Mouse (Mus musculus) G1E (cell line): ENCODE results near the gene Cdh18. TPM values are rescaled to one million over a fixed set of nuclear protein-coding genes. Genes with fewer than 3 reads are reported as not detected.

Experiments used
- ATAC-seq: 2 replicates; pipeline ENCODE4 v1.8.0; 2016; ENCODE audit warnings: mild to moderate bottlenecking; ENCODE audit not compliant: insufficient number of reproducible peaks, poor library complexity, low FRiP score, severe bottlenecking; ENCODE audit errors: extremely low read depth
- DNase-seq: peaks from one replicate; pipeline ENCODE4 v3.0.0; 2012; ENCODE audit warnings: low spot score
- H3K27me3 ChIP-seq: 2 replicates; pipeline ENCODE4 v1.6.1; 2012; ENCODE audit warnings: mild to moderate bottlenecking, low read length, inconsistent platforms; ENCODE audit not compliant: insufficient read depth
- H3K36me3 ChIP-seq: replicated peaks from 2 replicates; pipeline ENCODE3; 2012; ENCODE audit warnings: mild to moderate bottlenecking, inconsistent platforms
- H3K4me1 ChIP-seq: 2 replicates; pipeline ENCODE4 v1.6.1; 2012; ENCODE audit warnings: low read depth, low read length, inconsistent platforms, mixed read lengths; ENCODE audit not compliant: insufficient read depth
- H3K4me3 ChIP-seq: 2 replicates; pipeline ENCODE4 v1.5.1; 2012; ENCODE audit warnings: low read depth, mild to moderate bottlenecking, inconsistent platforms, low read length, moderate library complexity, mixed read lengths
- H3K9me3 ChIP-seq: replicated peaks from 2 replicates; pipeline ENCODE4 v1.6.1; 2012; ENCODE audit warnings: inconsistent platforms
- CTCF ChIP-seq: IDR thresholded peaks from 2 replicates; pipeline ENCODE4 v1.5.1; 2012; ENCODE audit warnings: low read depth, low read length, inconsistent platforms, mixed read lengths
- GATA1 ChIP-seq: IDR thresholded peaks from 2 replicates; pipeline ENCODE4 v1.6.1; 2012; ENCODE audit warnings: borderline replicate concordance, low read length, inconsistent platforms, mixed read lengths
- GATA2 ChIP-seq: IDR thresholded peaks from 2 replicates; pipeline ENCODE4 v1.6.1; 2012; ENCODE audit warnings: low read depth, low read length, inconsistent platforms, borderline replicate concordance
- POLR2AphosphoS5 ChIP-seq: IDR thresholded peaks from 2 replicates; pipeline ENCODE4 v1.6.1; 2012; ENCODE audit warnings: low read depth, low read length, inconsistent platforms; ENCODE audit not compliant: insufficient replicate concordance
- TAL1 ChIP-seq: conservative IDR thresholded peaks from 2 replicates; pipeline ENCODE4 v1.6.1; 2012; ENCODE audit warnings: low read depth, low read length, inconsistent platforms, mixed read lengths
- polyA plus RNA-seq: library from polyadenylated mRNA; stranded (reverse); fragments of >175 nt; gene quantifications from 2 replicates; pipeline ENCODE4 v1.2.3, GENCODE M21; 2012
- total RNA-seq, 2 experiments: library from RNA; stranded (forward) in 1 of 2; stranded (reverse) in 1 of 2; fragments of 200-1000 nt in 1 of 2; fragments of >200 nt in 1 of 2; fragmentation: Nextera tagmentation in 1 of 2; gene quantifications; 2 replicates each; pipeline ENCODE4 v1.2.3; 2014 to 2017

The Cdh18 gene
- total and polyA plus RNA-seq, 3 experiments: 0.16 TPM; not detected in 2

DNA sequence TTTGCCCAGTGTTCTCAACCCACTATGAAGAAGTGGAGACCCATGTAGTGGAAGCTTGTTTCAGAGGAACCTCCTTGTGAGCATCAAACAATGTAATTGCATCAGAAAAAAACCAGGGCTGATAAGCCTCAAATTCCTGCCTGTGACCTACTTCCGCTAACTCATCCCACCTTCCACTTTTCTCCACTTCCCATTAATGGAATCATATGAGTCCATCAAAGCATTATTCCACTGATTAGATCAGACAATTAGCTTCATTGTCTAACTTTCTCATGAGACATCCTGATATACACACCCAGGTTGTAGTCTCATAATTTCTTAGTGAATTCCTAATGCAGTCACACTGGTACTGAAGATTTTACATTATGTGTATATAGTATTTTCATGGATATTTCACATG, 859.4 kb downstream of the Cdh18 start:
- H3K4me3 ChIP-seq: no peak overlapping the region
- ATAC-seq (no peak), DNase-seq (no peak)
- H3K9me3 ChIP-seq: peaks cover 2% of the 10 kb centered on the region; the same call in 1 of the 2 replicates
- H3K36me3 ChIP-seq: no peaks in the 10 kb centered on the region
- TF ChIP-seq POLR2AphosphoS5: no peak
- no peak for TF ChIP-seq CTCF
- no peak for TF ChIP-seq GATA1
- TF ChIP-seq GATA2: no peak
- no peak for TF ChIP-seq TAL1
- no peaks in the 10 kb centered on the region for H3K27me3 ChIP-seq
- no peaks in the 10 kb centered on the region for H3K4me1 ChIP-seq

DNA sequence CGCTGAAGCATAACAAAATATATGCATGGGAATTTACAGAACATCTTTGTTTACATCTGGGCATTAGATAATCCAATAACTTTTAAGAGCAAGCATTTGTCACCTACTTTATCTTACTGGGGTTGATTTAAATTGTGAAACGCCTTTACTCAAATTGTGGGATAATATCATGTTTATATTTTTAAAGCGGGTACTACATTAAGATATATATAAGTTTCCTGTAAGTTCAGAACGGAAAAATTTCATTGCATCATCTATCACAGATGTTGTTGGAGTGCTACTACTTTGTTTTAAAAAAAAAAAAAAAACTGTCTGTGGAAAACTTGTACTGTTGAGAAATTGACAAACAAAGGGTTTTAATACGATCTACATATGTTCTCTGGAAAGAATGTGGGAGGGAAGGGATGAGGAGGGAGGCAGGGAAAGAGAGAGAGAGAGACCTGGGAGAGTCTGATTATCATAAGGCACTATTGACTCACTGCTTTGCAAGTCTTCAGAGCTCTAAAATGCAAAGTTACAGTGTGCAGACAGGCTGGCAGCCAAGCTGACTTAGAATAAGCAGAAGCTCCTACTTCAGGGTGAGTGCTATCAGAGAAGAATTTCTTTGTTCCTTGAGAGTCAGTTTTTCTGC, 867.7 kb downstream of the Cdh18 start:
- H3K36me3 ChIP-seq: no peaks in the 10 kb centered on the region
- no peaks in the 10 kb centered on the region for H3K27me3 ChIP-seq
- peaks cover 2% of the 10 kb centered on the region; the same call in 1 of the 2 replicates for H3K9me3 ChIP-seq
- H3K4me1 ChIP-seq: no peaks in the 10 kb centered on the region
- H3K4me3 ChIP-seq: no peak overlapping the region
- ATAC-seq: no peak
- no peak for DNase-seq
- TF ChIP-seq GATA1 (no peak), TAL1 (no peak), CTCF (no peak), GATA2 (no peak), POLR2AphosphoS5 (no peak)

DNA sequence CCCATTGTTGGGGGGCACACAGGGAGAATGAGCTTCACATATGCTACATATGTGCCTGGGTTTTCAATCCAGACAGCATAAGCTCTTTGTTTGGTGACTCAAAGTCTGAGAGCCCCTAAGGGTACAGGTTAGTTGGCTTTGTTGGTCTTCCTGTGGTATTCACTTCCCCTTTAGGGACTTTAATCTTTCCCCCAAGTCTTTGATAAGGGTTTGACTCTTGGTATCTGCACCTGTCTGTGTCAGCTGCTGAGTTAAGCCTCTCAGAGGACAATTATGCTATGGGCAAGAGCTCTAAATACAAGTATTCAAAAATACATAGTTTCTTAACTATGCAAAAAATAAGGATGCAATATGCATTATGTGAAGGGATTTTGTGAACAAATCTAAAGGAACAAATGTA, 869.3 kb downstream of the Cdh18 start:
- DNase-seq (no peak), ATAC-seq (no peak)
- Histone ChIP-seq H3K9me3 (no peaks in the 10 kb centered on the region), H3K4me3 (no peak overlapping the region), H3K36me3 (no peaks in the 10 kb centered on the region), H3K4me1 (no peaks in the 10 kb centered on the region), H3K27me3 (no peaks in the 10 kb centered on the region)
- TF ChIP-seq POLR2AphosphoS5: no peak
- TF ChIP-seq GATA1: no peak
- TF ChIP-seq TAL1: no peak
- TF ChIP-seq CTCF: no peak
- no peak for TF ChIP-seq GATA2

DNA sequence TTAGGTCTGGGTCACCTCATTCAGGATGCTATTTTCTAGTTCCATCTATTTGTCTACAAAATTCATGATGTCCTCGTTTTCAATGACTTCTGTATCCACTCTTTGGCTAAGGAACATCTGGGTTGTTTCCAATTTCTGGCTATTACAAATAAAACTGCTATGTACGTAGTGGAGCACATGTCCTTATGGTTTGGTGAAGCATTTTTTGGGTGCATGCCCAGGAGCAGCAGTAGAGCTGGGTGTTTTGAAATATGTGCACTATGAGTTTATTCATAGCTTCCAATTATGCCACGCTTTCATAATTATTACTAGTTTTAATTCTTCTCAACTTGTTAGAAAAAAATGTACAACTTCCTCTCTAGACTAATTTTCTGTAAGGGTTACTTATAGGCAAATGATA, 871.2 kb downstream of the Cdh18 start:
- H3K36me3 ChIP-seq: no peaks in the 10 kb centered on the region
- no peaks in the 10 kb centered on the region for H3K4me1 ChIP-seq
- H3K4me3 ChIP-seq: no peak overlapping the region
- no peak for ATAC-seq
- no peaks in the 10 kb centered on the region for H3K27me3 ChIP-seq
- DNase-seq: no peak
- no peak for TF ChIP-seq GATA1
- TF ChIP-seq CTCF: no peak
- no peak for TF ChIP-seq POLR2AphosphoS5
- no peaks in the 10 kb centered on the region for H3K9me3 ChIP-seq

DNA sequence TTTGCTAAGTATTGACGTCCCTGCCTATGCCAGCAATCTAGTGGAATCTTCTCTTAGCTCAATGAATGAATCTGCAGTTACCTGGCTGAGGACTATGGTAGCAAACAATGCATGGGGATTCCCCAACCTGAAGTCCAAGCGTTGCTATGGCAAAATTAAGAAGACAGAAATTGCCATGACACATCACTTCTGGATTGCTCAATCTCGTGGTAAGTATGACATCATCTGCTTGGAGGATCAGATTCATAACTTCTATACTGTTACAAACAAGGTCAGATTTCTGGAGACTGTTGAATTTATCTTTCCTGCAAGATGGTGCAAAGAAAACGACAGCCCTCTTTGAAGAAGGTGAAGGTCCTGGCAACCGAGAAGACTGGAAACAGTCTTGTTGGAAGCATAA, 881.2 kb downstream of the Cdh18 start:
- H3K36me3 ChIP-seq: no peaks in the 10 kb centered on the region
- ATAC-seq (no peak), DNase-seq (no peak)
- no peak for TF ChIP-seq TAL1
- TF ChIP-seq POLR2AphosphoS5: no peak
- TF ChIP-seq CTCF: no peak
- no peak for TF ChIP-seq GATA2
- TF ChIP-seq GATA1: no peak
- no peaks in the 10 kb centered on the region for H3K27me3 ChIP-seq
- no peaks in the 10 kb centered on the region for H3K9me3 ChIP-seq
- no peak overlapping the region for H3K4me3 ChIP-seq
- H3K4me1 ChIP-seq: no peaks in the 10 kb centered on the region

DNA sequence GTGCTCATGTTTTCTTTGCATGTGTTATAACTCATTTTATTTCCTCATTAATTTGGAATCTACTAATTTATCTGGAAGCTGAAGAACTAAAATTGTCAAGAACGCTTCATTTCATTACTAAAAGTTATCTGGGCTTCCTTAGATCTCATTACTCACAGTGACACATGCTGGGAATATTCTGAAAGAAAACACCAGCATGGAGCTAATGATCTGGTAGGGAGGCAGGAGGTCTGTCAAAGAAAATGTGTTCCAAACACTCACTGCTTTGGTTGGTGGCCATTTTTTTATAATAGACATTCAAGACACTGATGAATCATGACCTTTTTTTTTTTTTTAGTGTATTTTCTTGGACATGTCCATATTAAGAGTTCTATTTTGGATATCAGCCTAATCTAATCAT, 899.7 kb downstream of the Cdh18 start:
- no peak for ATAC-seq
- Histone ChIP-seq H3K9me3 (no peaks in the 10 kb centered on the region), H3K4me1 (no peaks in the 10 kb centered on the region), H3K27me3 (no peaks in the 10 kb centered on the region), H3K4me3 (no peak overlapping the region), H3K36me3 (no peaks in the 10 kb centered on the region)
- DNase-seq: no peak
- TF ChIP-seq CTCF (no peak), GATA1 (no peak), GATA2 (no peak), TAL1 (no peak), POLR2AphosphoS5 (no peak)

DNA sequence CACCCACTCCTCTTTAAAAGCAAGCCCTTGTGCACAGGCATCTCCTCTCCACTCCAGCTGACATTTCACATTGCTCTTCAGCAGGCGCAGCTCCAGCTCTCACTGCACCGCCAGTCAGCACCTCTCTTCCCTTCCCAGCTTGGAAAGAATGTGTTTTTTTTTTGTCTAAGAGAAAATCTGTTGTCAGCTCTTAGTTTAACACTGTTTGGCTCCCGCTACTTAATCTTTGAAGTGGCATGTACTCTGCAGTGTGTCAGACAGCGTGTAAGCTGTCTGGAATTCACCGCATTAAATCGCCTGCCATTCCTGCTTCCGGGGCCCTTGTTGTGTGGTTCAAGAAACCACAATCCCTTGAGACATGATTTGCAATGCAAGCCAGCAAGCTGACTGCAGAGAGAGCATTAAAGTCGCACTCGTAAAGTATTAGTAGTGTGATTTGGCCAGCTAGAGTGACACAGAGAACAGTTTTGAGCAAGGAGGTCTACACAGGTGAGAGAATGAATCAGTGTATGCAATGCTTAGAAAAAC, 903.3 kb downstream of the Cdh18 start:
- no peaks in the 10 kb centered on the region for H3K4me1 ChIP-seq
- H3K4me3 ChIP-seq: no peak overlapping the region
- H3K27me3 ChIP-seq: no peaks in the 10 kb centered on the region
- H3K36me3 ChIP-seq: no peaks in the 10 kb centered on the region
- no peaks in the 10 kb centered on the region for H3K9me3 ChIP-seq
- ATAC-seq: no peak
- TF ChIP-seq CTCF (no peak), GATA1 (no peak)
- no peak for DNase-seq
